Mouse (Mus musculus) kidney, embryonic 16.5 days (tissue): ENCODE data around the gene Smoc2. TPM values are rescaled to one million over a fixed set of nuclear protein-coding genes. Genes with fewer than 3 reads are reported as not detected.

Experiments used
- ATAC-seq: fragments of 200-750 bp; cut with Nextera tagmentation; 2 replicates; pipeline ENCODE4 v1.8.0; 2017; ENCODE audit warnings: moderate TSS enrichment; ENCODE audit not compliant: low FRiP score, low TSS enrichment
- H3K27ac ChIP-seq: fragments of 300-500 bp; sonication (generic); 2 replicates; pipeline ENCODE4 v1.5.1; 2014; ENCODE audit warnings: low read length
- H3K27me3 ChIP-seq: fragments of 300-500 bp; sonication (generic); 2 replicates; pipeline ENCODE4 v1.6.1; 2014; ENCODE audit warnings: low read length, control low read depth, mixed read lengths; ENCODE audit not compliant: insufficient read depth
- H3K36me3 ChIP-seq: fragments of 300-500 bp; sonication (generic); 2 replicates; pipeline ENCODE4 v1.6.1; 2014; ENCODE audit warnings: low read length, control low read depth, mixed read lengths; ENCODE audit not compliant: insufficient read depth
- H3K4me1 ChIP-seq: fragments of 300-500 bp; sonication (generic); 2 replicates; pipeline ENCODE4 v1.6.1; 2014; ENCODE audit warnings: low read length, control low read depth, mixed read lengths; ENCODE audit not compliant: insufficient read depth
- H3K4me2 ChIP-seq: fragments of 300-500 bp; sonication (generic); replicated peaks from 2 replicates; pipeline ENCODE4 v1.6.1; 2014; ENCODE audit warnings: low read depth, low read length
- H3K4me3 ChIP-seq: fragments of 300-500 bp; sonication (generic); 2 replicates; pipeline ENCODE4 v1.5.1; 2014; ENCODE audit warnings: mild to moderate bottlenecking, low read length
- H3K9ac ChIP-seq: fragments of 300-500 bp; sonication (generic); replicated peaks from 2 replicates; pipeline ENCODE4 v1.6.1; 2014; ENCODE audit warnings: low read length
- H3K9me3 ChIP-seq: fragments of 300-500 bp; sonication (generic); 2 replicates; pipeline ENCODE4 v1.6.1; 2016; ENCODE audit warnings: low read length, control low read depth
- WGBS: fragments of 180-500 bp; shearing (Covaris S2); extraction: QIAGEN DNeasy Blood & Tissue Kit; methylation state at CpG from one replicate; pipeline ENCODE4 v1.1.7; 2014; 5-methylcytosine and 5-hydroxymethylcytosine counted together
- polyA plus RNA-seq: library from polyadenylated mRNA; unstranded; fragments of >200 nt; fragmentation: Nextera tagmentation; extraction: Ambion mirVana; gene quantifications from 2 replicates; pipeline ENCODE4 v1.2.1, GENCODE M21; 2015

Gene Smoc2
- polyA plus RNA-seq, 1 experiment from 2014 or later = 97.5 TPM

DNA sequence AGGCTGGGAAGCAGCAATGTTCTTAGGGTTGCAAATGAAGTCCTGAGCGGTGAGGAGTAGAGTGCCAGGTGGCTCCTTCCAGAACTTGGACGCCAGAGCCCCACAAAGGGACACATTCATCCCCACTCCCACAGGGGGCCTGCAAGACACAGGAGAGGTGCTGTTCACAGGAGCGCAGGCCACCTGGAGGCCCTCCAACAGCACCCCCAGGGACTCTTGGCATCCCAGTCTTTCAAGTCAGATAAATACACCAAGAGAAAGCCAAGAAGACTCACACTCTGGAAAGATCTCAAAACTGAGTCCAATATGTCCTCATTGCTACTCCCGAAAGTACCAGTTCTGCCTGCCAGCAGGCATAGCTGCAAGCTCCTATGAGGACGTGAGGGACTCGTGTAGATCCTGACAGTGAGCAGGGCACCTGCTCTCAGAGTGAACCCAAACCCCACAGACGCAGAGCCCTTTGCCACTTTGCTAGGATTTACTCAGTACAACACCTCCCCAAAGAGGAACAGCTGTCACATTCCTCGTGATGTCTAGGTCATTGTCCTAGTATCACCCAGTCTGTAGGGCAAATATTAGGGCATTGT, 141.2 kb downstream of the Smoc2 start:
- H3K36me3 ChIP-seq = no peaks in the 10 kb centered on the region
- ATAC-seq = no peak
- no peak overlapping the region for H3K27ac ChIP-seq
- H3K9ac ChIP-seq = no peak overlapping the region
- WGBS = 65% methylated on average over 8 of the region's 8 CpGs
- H3K4me3 ChIP-seq = no peak overlapping the region
- H3K9me3 ChIP-seq = no peaks in the 10 kb centered on the region
- H3K4me1 ChIP-seq = no peaks in the 10 kb centered on the region
- H3K27me3 ChIP-seq = no peaks in the 10 kb centered on the region
- H3K4me2 ChIP-seq = no peak overlapping the region

DNA sequence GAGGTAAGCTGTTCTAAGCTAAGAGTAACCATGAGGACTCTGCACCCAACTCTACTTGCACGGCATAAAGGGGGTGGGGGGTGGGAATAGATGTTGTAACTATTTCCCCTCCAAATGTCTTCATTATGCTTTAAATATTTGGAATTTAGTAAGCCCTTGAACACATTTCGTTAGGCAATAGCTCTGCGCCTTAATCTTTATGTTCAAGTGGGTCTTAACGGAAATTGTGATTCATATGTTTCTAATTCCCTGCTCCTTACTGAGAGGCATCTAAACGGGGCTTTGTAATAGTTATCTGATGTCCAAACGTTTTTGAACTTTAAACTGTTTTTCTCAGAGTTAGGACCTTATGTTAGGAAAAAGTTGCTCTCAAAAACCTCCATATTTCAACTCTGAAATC, 147.2 kb downstream of the Smoc2 start:
- H3K4me2 ChIP-seq = no peak overlapping the region
- H3K4me1 ChIP-seq = no peaks in the 10 kb centered on the region
- no peak overlapping the region for H3K4me3 ChIP-seq
- no peak overlapping the region for H3K27ac ChIP-seq
- WGBS = 69% methylated on average over 6 of the region's 6 CpGs
- no peak for ATAC-seq
- H3K27me3 ChIP-seq = no peaks in the 10 kb centered on the region
- H3K36me3 ChIP-seq = no peaks in the 10 kb centered on the region
- no peak overlapping the region for H3K9ac ChIP-seq
- H3K9me3 ChIP-seq = no peaks in the 10 kb centered on the region

DNA sequence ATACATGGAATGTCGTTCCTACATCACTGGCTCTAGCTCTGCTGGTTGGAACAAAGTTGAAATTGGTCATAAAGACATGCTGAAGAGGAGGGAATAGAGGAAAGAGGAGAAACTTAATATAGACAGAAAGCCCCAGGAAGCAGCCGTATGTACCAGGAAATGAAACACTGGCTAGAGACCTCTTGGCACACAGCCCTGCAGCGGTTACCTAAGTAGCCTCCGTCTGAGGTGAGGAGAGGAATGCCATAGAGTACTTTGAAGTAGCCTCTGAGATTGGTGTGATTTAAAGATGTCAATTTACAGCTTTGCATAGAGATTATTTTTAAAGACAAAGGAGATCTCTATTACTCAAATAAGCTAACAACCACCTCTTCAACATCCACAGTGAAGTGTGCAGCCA, 155.4 kb downstream of the Smoc2 start:
- Histone ChIP-seq H3K4me1 (no peaks in the 10 kb centered on the region), H3K4me2 (no peak overlapping the region), H3K36me3 (no peaks in the 10 kb centered on the region), H3K27ac (no peak overlapping the region), H3K27me3 (0 out of 2 replicates have a peak, but pooled peaks cover 2% of the 10 kb centered on the region), H3K9ac (no peak overlapping the region), H3K4me3 (no peak overlapping the region), H3K9me3 (no peaks in the 10 kb centered on the region)
- no peak for ATAC-seq
- 66% methylated on average over 4 of the region's 4 CpGs for WGBS

- no peaks in the 10 kb centered on the region for H3K4me1 ChIP-seq
- no peak overlapping the region for H3K4me3 ChIP-seq
- H3K4me2 ChIP-seq = no peak overlapping the region
- no peaks in the 10 kb centered on the region for H3K36me3 ChIP-seq
- WGBS = 74% methylated on average over 5 of the region's 5 CpGs
- H3K27ac ChIP-seq = no peak overlapping the region
- H3K27me3 ChIP-seq = no peaks in the 10 kb centered on the region
- no peak overlapping the region for H3K9ac ChIP-seq
- H3K9me3 ChIP-seq = no peaks in the 10 kb centered on the region
- ATAC-seq = no peak
Observed at GRCm38 (mm10) chr17:14445611-14446010, 166.3 kb downstream of the Smoc2 start.

DNA sequence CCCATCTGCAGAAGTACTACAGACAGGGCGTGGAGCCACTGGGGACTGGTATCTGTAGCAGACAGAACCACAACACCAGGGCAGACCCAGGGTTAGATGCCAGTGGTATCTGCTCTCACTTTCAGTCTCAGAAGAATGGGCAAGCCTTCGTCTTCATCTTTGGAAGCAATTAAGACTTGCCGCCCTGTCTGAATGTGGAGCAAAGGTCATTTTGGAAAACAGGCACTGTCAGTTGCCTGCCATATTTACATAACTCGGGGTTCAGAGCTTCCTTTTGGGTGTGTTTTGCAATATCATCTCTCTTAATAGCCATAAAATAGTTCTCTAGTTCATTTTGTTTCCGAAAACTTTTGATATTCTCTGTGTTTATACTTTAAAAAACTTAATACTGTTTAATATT, 168.0 kb downstream of the Smoc2 start:
- 78% methylated on average over 5 of the region's 5 CpGs for WGBS
- H3K9ac ChIP-seq = no peak overlapping the region
- no peak for ATAC-seq

More for the DNA sequence above, 168.0 kb downstream of the Smoc2 start:
- Histone ChIP-seq H3K36me3 (no peaks in the 10 kb centered on the region), H3K27ac (no peak overlapping the region), H3K4me3 (no peak overlapping the region), H3K4me1 (no peaks in the 10 kb centered on the region), H3K4me2 (no peak overlapping the region), H3K27me3 (no peaks in the 10 kb centered on the region), H3K9me3 (no peaks in the 10 kb centered on the region)

Other genes starting within 250 kb of the Smoc2 start
- gene Gm7358, start 220.0 kb upstream of the Smoc2 start, polyA plus RNA-seq = not detected in 2 replicates
- gene Dact2, start 75.2 kb upstream of the Smoc2 start, polyA plus RNA-seq = 15.0 and 17.7 TPM in 2 replicates